Mouse (Mus musculus) liver, embryonic 14.5 days (tissue): ENCODE data around the gene Smyd3. TPM values are rescaled to one million over a fixed set of nuclear protein-coding genes. Genes with fewer than 3 reads are reported as not detected.

ENCODE experiments used
- ATAC-seq: fragments of 200-750 bp; cut with Nextera tagmentation; 2 replicates; pipeline ENCODE4 v1.8.0; 2017; ENCODE audit warnings: moderate number of reproducible peaks, mild to moderate bottlenecking, moderate library complexity; ENCODE audit not compliant: insufficient read depth
- DNase-seq, 3 experiments: peaks; one replicate each; pipeline ENCODE4 v3.0.0-alpha.2; 2012 to 2013; ENCODE audit warnings: low read depth in 3 of 3, low spot score in 3 of 3
- H3K27ac ChIP-seq: fragments of 300-500 bp; sonication (generic); 2 replicates; pipeline ENCODE4 v1.5.1; 2014; ENCODE audit warnings: moderate library complexity, mild to moderate bottlenecking, control low read depth, inconsistent platforms
- H3K27me3 ChIP-seq: fragments of 300-500 bp; sonication (generic); 2 replicates; pipeline ENCODE4 v1.6.1; 2014; ENCODE audit warnings: mild to moderate bottlenecking, low read length, moderate library complexity; ENCODE audit not compliant: control insufficient read depth, insufficient read depth
- H3K36me3 ChIP-seq: fragments of 300-500 bp; sonication (generic); replicated peaks from 2 replicates; pipeline ENCODE4 v1.6.1; 2014; ENCODE audit warnings: low read depth; ENCODE audit not compliant: control insufficient read depth, insufficient read depth
- H3K4me1 ChIP-seq, 2 experiments: fragments of 200-500 bp in 1 of 2; fragments of 300-500 bp in 1 of 2; sonication (generic) in 1 of 2; replicated peaks; 2 replicates each; pipeline ENCODE4 v1.6.1; 2012 to 2014; ENCODE audit warnings: antibody characterized with exemption in 1 of 2, inconsistent platforms in 1 of 2, low read length in 1 of 2; ENCODE audit not compliant: control insufficient read depth in 2 of 2, insufficient read depth in 2 of 2
- H3K4me2 ChIP-seq: fragments of 300-500 bp; sonication (generic); 2 replicates; pipeline ENCODE4 v1.6.1; 2014; ENCODE audit warnings: low read depth, mild to moderate bottlenecking, control low read depth, moderate library complexity
- H3K4me3 ChIP-seq, 2 experiments: fragments of 200-500 bp in 1 of 2; fragments of 300-500 bp in 1 of 2; sonication (generic) in 1 of 2; 2 replicates each; pipeline ENCODE4 v1.5.1; 2012 to 2014; ENCODE audit warnings: low read depth in 2 of 2, low read length in 2 of 2, mild to moderate bottlenecking in 2 of 2, control low read depth in 1 of 2, inconsistent platforms in 1 of 2, moderate library complexity in 1 of 2; ENCODE audit not compliant: insufficient read depth in 1 of 2
- H3K9ac ChIP-seq: fragments of 300-500 bp; sonication (generic); replicated peaks from 2 replicates; pipeline ENCODE4 v1.6.1; 2014; ENCODE audit warnings: mild to moderate bottlenecking, control low read depth, moderate library complexity
- H3K9me3 ChIP-seq: fragments of 300-500 bp; sonication (generic); 2 replicates; pipeline ENCODE4 v1.6.1; 2016; ENCODE audit warnings: low read length, mixed read lengths; ENCODE audit not compliant: control insufficient read depth
- CTCF ChIP-seq: IDR thresholded peaks from 2 replicates; pipeline ENCODE4 v1.5.1; 2016; ENCODE audit warnings: antibody characterized with exemption, low read depth, control low read depth
- EP300 ChIP-seq: IDR thresholded peaks from 2 replicates; pipeline ENCODE4 v1.6.1; 2016; ENCODE audit warnings: antibody characterized with exemption, low read depth
- WGBS: fragments of 180-500 bp; shearing (Covaris S2); extraction: QIAGEN DNeasy Blood & Tissue Kit; methylation state at CpG from one replicate; pipeline ENCODE4 v1.1.7; 2014; ENCODE audit not compliant: insufficient replicate concordance; 5-methylcytosine and 5-hydroxymethylcytosine counted together
- polyA plus RNA-seq, 2 experiments: library from polyadenylated mRNA; depleted of rRNA in 1 of 2; stranded (reverse) in 1 of 2; unstranded in 1 of 2; fragments of >200 nt; fragmentation: Nextera tagmentation in 1 of 2; extraction: Ambion mirVana in 1 of 2; gene quantifications; 2 replicates each; pipeline versions ENCODE4 v1.2.1 to v1.2.3; 2012 to 2014

The Smyd3 gene
- polyA plus RNA-seq, 2 experiments, result 2.6 to 6.6 TPM

DNA sequence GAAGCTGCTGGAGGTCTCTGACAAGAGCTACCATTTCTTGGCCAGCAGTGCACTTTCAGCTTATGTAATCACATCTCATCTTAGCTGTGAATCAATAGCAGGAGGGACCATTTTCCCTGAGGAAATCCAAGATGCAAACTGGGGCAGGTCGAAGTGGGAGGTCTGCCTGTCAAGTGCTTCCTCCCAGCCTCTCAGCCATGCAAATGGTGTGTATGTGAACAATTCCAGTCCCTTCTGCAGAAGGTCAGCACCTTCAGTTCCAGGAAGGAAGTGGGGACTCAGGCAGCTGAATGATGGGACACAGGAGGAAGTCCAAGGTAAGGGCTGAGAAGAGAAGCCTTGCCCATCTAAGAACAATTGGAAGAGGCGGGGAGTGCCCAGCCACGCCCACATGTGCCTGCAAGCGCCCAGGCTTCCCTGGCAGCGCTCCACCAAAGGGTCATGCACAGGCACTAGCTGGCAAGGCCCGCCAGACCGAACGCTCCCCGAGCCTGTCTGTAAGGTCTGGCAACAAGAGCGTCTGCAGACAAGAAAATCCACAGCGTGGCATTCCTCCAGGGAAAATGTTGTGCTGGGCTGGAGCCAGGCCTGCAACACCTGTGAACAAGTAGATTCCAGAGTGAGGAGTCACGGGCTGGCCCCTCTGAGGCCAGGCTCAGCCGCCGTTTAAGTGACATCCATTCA lies 381.2 kb downstream of the Smyd3 start:
- Histone ChIP-seq H3K9ac (no peak overlapping the region), H3K27ac (no peak overlapping the region), H3K4me3 (no peak overlapping the region), H3K27me3 (no peaks in the 10 kb centered on the region), H3K4me1 (no peaks in the 10 kb centered on the region), H3K9me3 (no peaks in the 10 kb centered on the region), H3K36me3 (no peaks in the 10 kb centered on the region), H3K4me2 (no peak overlapping the region)
- ATAC-seq (no peak), DNase-seq (no peak)
- 62% methylated on average over 14 of the region's 14 CpGs for WGBS
- TF ChIP-seq EP300, result no peak
- TF ChIP-seq CTCF, result no peak

GRCm38 (mm10) chr1:179129995-179130394 lies 387.8 kb downstream of the Smyd3 start:
- Histone ChIP-seq H3K4me1 (no peaks in the 10 kb centered on the region), H3K9me3 (no peaks in the 10 kb centered on the region), H3K27me3 (no peaks in the 10 kb centered on the region), H3K27ac (no peak overlapping the region), H3K36me3 (no peaks in the 10 kb centered on the region), H3K4me3 (no peak overlapping the region), H3K4me2 (no peak overlapping the region), H3K9ac (no peak overlapping the region)
- DNase-seq (no peak), ATAC-seq (no peak)
- no peak for TF ChIP-seq CTCF
- no peak for TF ChIP-seq EP300
- 74% methylated on average over 5 of the region's 5 CpGs for WGBS

- DNase-seq (no peak), ATAC-seq (no peak)
- Histone ChIP-seq H3K4me1 (no peaks in the 10 kb centered on the region), H3K27ac (no peak overlapping the region), H3K9me3 (no peaks in the 10 kb centered on the region), H3K36me3 (no peaks in the 10 kb centered on the region), H3K4me2 (no peak overlapping the region), H3K9ac (no peak overlapping the region), H3K27me3 (no peaks in the 10 kb centered on the region), H3K4me3 (no peak overlapping the region)
- TF ChIP-seq CTCF (no peak), EP300 (no peak)
- WGBS, result 65% methylated on average over 3 of the region's 3 CpGs
Observed at GRCm38 (mm10) chr1:179126287-179126686, 391.6 kb downstream of the Smyd3 start.

GRCm38 (mm10) chr1:179122476-179123229 lies 395.2 kb downstream of the Smyd3 start:
- Histone ChIP-seq H3K27ac (no peak overlapping the region), H3K9me3 (no peaks in the 10 kb centered on the region), H3K27me3 (no peaks in the 10 kb centered on the region), H3K4me2 (no peak overlapping the region), H3K36me3 (no peaks in the 10 kb centered on the region), H3K4me3 (no peak overlapping the region), H3K9ac (no peak overlapping the region), H3K4me1 (peaks cover 0 to 4% of the 10 kb centered on the region in 2 experiments; a peak in 1 of 4 replicates)
- DNase-seq (no peak), ATAC-seq (no peak)
- 61% methylated on average over 11 of the region's 11 CpGs for WGBS
- TF ChIP-seq EP300 (no peak), CTCF (no peak)

GRCm38 (mm10) chr1:179120217-179120966 lies 397.4 kb downstream of the Smyd3 start:
- H3K4me1 ChIP-seq, result peaks cover 2 to 18% of the 10 kb centered on the region in 2 experiments; a peak in 2 of 4 replicates
- WGBS, result 75% methylated on average over 9 of the region's 9 CpGs
- no peaks in the 10 kb centered on the region for H3K36me3 ChIP-seq
- no peak overlapping the region for H3K9ac ChIP-seq
- H3K27me3 ChIP-seq, result no peaks in the 10 kb centered on the region
- no peak for ATAC-seq
- no peak overlapping the region for H3K27ac ChIP-seq
- no peaks in the 10 kb centered on the region for H3K9me3 ChIP-seq
- no peak overlapping the region for H3K4me3 ChIP-seq
- TF ChIP-seq CTCF (no peak), EP300 (no peak)
- DNase-seq, result no peak
- no peak overlapping the region for H3K4me2 ChIP-seq
